Mouse (Mus musculus) embryonic fibroblast, embryonic 13.5 days (primary cell): Measurements from ENCODE around the gene Uba2. TPM values are rescaled to one million over a fixed set of nuclear protein-coding genes. Genes with fewer than 3 reads are reported as not detected.

Experiments
- H3K27ac ChIP-seq: 2 replicates; pipeline ENCODE4 v1.5.1; 2012; ENCODE audit warnings: low read length, control low read depth, inconsistent platforms; ENCODE audit not compliant: insufficient read depth
- H3K4me1 ChIP-seq: 2 replicates; pipeline ENCODE4 v1.6.1; 2011; ENCODE audit warnings: low read length; ENCODE audit not compliant: control insufficient read depth, insufficient read depth
- H3K4me3 ChIP-seq: 2 replicates; pipeline ENCODE4 v1.5.1; 2011; ENCODE audit warnings: mild to moderate bottlenecking, control low read depth, low read length; ENCODE audit not compliant: insufficient read depth
- CTCF ChIP-seq: IDR thresholded peaks from 2 replicates; pipeline ENCODE4 v1.5.1; 2011; ENCODE audit warnings: mild to moderate bottlenecking, control low read depth, low read length, moderate library complexity, borderline replicate concordance; ENCODE audit not compliant: insufficient read depth
- POLR2A ChIP-seq: IDR thresholded peaks from 2 replicates; pipeline ENCODE4 v1.6.1; 2011; ENCODE audit warnings: low read depth, mild to moderate bottlenecking, control low read depth, low read length, moderate library complexity
- polyA plus RNA-seq: library from polyadenylated mRNA; stranded (reverse); fragments of >200 nt; gene quantifications from 2 replicates; pipeline ENCODE4 v1.2.4, GENCODE M21; 2011; ENCODE audit warnings: low read depth; ENCODE audit not compliant: missing spikeins, insufficient read length

Uba2 gene
- polyA plus RNA-seq, 1 experiment = 123 TPM

DNA sequence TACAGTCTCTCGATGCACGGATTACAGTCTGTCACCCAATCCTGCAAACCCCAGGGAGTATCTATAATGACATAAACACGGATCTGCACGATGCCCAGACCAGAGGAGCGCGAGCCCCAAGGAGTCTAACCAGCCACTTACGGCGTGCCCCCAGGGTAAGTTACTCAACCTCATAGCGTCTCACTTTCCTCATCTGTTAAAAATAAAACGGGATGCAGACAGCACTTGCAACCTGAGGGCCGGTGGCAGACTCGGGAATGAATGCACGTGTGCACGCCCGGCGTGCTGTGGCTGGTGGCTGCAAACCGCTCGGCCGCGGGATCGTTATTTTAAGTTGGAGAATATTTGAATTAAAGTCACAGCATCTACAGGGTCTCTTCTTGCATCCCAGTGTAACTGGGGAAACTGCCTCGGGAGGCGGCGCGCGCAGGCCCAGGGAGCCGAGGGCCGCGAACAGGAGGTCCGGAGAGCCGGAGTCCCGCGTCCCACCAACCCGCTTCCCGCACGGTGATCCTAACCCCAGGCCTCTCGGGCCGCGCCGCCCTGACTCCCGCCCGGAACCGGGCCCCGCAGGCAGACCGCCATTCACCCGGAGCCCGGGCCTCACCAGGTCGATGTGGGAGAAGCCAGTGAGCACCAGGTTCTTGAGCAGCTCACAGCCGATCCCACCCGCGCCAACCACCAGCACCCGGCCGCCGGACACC is 1.5 kb downstream of the Uba2 start:
- Histone ChIP-seq H3K4me1 (no peaks in the 10 kb centered on the region; the same call in 1 of the 2 replicates), H3K4me3 (peak overlapping the region; percentile 92), H3K27ac (peak overlapping the region; percentile 59)
- TF ChIP-seq POLR2A = no peak
- no peak for TF ChIP-seq CTCF

GRCm38 (mm10) chr7:34166850-34167249 is 2.5 kb downstream of the Uba2 start:
- TF ChIP-seq CTCF (peak; percentile 67; the same call in 1 of the 2 replicates), POLR2A (no peak)
- H3K27ac ChIP-seq = no peak overlapping the region
- no peaks in the 10 kb centered on the region; the same call in 1 of the 2 replicates for H3K4me1 ChIP-seq
- peak overlapping the region; percentile 2 for H3K4me3 ChIP-seq

DNA sequence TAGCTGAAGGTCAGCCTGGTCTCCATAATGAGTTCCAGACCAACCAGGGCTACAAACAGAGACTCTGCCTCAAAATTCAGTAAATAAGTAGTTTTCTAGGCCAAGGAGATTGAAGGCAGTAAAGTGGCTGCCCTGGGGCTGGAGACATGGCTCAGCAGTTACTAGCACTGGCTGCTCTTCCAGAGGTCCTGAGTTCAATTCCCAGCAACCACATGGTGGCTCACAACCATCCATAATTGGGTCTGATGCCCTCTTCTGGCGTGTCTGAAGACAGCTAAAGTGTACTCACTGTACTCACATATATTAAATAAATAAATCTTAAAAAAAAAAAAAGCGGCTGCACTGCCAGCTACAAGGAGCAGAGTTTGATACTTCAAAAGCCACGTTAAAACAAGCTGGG is 3.4 kb downstream of the Uba2 start:
- Histone ChIP-seq H3K4me3 (peak overlapping the region; percentile 4; the same call in 1 of the 2 replicates), H3K4me1 (no peaks in the 10 kb centered on the region; the same call in 1 of the 2 replicates), H3K27ac (no peak overlapping the region)
- TF ChIP-seq POLR2A (no peak), CTCF (no peak)

DNA sequence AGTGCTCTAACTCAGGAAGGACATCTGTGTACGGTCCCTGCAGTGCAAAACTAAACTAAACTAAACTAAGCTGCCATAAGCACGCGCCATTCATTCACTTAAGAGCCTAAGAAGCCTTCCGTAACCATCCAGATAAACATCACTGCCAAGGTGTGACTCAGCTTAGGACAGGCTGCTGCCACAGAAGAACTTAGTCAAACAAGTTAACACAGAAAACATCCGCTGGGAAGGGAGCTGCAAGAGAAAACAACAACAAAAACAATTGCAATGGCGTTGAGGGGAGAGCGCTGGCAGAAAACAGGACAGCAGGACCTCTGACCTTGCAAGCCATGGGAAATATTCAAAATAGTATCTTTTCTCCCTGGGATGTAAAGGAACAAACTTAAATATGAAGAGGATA is 4.7 kb downstream of the Uba2 start:
- Histone ChIP-seq H3K4me1 (no peaks in the 10 kb centered on the region; the same call in 1 of the 2 replicates), H3K27ac (no peak overlapping the region), H3K4me3 (no peak overlapping the region)
- TF ChIP-seq POLR2A (no peak), CTCF (no peak)

DNA sequence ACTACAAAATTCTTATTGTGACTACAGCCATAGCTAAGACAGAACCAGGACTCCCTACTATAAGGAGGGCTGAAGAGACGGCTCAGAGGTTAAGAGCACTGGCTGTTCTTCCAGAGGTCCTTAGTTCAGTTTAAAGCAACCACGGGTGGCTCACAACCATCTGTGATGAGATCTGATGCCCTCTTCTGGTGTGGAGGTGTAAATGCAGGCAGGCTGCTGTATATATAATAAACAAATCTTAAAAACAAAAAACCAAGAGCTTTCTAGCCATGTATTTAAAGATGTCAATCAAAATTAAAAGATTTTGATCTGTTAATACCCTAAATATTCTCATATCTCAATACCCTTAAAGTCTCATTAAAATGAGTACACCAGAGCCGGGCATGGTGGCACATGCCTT is 10.2 kb downstream of the Uba2 start:
- Histone ChIP-seq H3K4me3 (no peak overlapping the region), H3K27ac (no peak overlapping the region), H3K4me1 (peaks cover 3% of the 10 kb centered on the region)
- no peak for TF ChIP-seq CTCF
- TF ChIP-seq POLR2A = no peak

- TF ChIP-seq CTCF (no peak), POLR2A (no peak)
- H3K4me1 ChIP-seq = peaks cover 3% of the 10 kb centered on the region
- H3K27ac ChIP-seq = peak overlapping the region; percentile 73
- H3K4me3 ChIP-seq = no peak overlapping the region
Measured at GRCm38 (mm10) chr7:34157994-34158393, 11.4 kb downstream of the Uba2 start.

GRCm38 (mm10) chr7:34147193-34147592 is 22.2 kb downstream of the Uba2 start:
- no peak for TF ChIP-seq POLR2A
- no peak for TF ChIP-seq CTCF
- Histone ChIP-seq H3K4me1 (no peaks in the 10 kb centered on the region), H3K27ac (no peak overlapping the region), H3K4me3 (no peak overlapping the region)

- Histone ChIP-seq H3K27ac (no peak overlapping the region), H3K4me1 (no peaks in the 10 kb centered on the region), H3K4me3 (no peak overlapping the region)
- TF ChIP-seq POLR2A (no peak), CTCF (no peak)
Measured at GRCm38 (mm10) chr7:34141123-34141522, 28.3 kb downstream of the Uba2 start.

GRCm38 (mm10) chr7:34139493-34139892 is 29.9 kb downstream of the Uba2 start:
- no peaks in the 10 kb centered on the region for H3K4me1 ChIP-seq
- TF ChIP-seq CTCF = no peak
- no peak for TF ChIP-seq POLR2A
- H3K4me3 ChIP-seq = no peak overlapping the region
- no peak overlapping the region for H3K27ac ChIP-seq

- TF ChIP-seq POLR2A (0 out of 2 replicates have a peak, but pooled peaks have one; percentile 11), CTCF (no peak)
- H3K4me1 ChIP-seq = peaks cover 14% of the 10 kb centered on the region
- H3K27ac ChIP-seq = no peak overlapping the region
- no peak overlapping the region for H3K4me3 ChIP-seq
Measured at GRCm38 (mm10) chr7:34134336-34134735, 35.1 kb downstream of the Uba2 start.
